Mouse (Mus musculus) E14TG2a.4 (cell line): ENCODE results near the gene Tada3.
A peak's percentile ranks its signal among the peaks of the same experiment; 100 is the strongest.

Source experiments
- H3K27me3 ChIP-seq: 2 replicates; pipeline ENCODE4 v1.6.1; 2014; ENCODE audit warnings: low read length, control low read depth; ENCODE audit not compliant: insufficient read depth
- H3K36me3 ChIP-seq: 2 replicates; pipeline ENCODE4 v1.6.1; 2014; ENCODE audit warnings: low read length, control low read depth; ENCODE audit not compliant: insufficient read depth
- H3K4me1 ChIP-seq: replicated peaks from 2 replicates; pipeline ENCODE4 v1.6.1; 2014; ENCODE audit warnings: low read depth, low read length, control low read depth
- H3K4me3 ChIP-seq: replicated peaks from 2 replicates; pipeline ENCODE4 v1.5.1; 2014; ENCODE audit warnings: mild to moderate bottlenecking, low read length
- H3K9me3 ChIP-seq: 2 replicates; pipeline ENCODE4 v1.6.1; 2014; ENCODE audit warnings: low read length, control low read depth
- CTCF ChIP-seq: conservative IDR thresholded peaks from 2 replicates; pipeline ENCODE4 v1.5.1; 2014; ENCODE audit warnings: low read length
- NANOG ChIP-seq: IDR thresholded peaks from 2 replicates; pipeline ENCODE4 v1.6.1; 2014; ENCODE audit warnings: borderline replicate concordance, low read length, mixed read lengths
- POU5F1 ChIP-seq: IDR thresholded peaks from 2 replicates; pipeline ENCODE4 v1.6.1; 2014; ENCODE audit warnings: low read length, borderline replicate concordance

Tada3 gene

GRCm38 (mm10) chr6:113364518-113365135, 13.1 kb downstream of the Tada3 start:
- Histone ChIP-seq H3K4me1 (peaks cover 69% of the 10 kb centered on the region), H3K4me3 (peak overlapping the region; percentile 26; the same call in 1 of the 2 replicates), H3K27me3 (no peaks in the 10 kb centered on the region), H3K9me3 (no peaks in the 10 kb centered on the region), H3K36me3 (peaks cover 18% of the 10 kb centered on the region)
- TF ChIP-seq POU5F1 (no peak), NANOG (no peak), CTCF (no peak)

- Histone ChIP-seq H3K4me1 (peaks cover 50% of the 10 kb centered on the region), H3K27me3 (no peaks in the 10 kb centered on the region), H3K4me3 (no peak overlapping the region), H3K36me3 (peaks cover 6% of the 10 kb centered on the region; the same call in 1 of the 2 replicates), H3K9me3 (no peaks in the 10 kb centered on the region)
- TF ChIP-seq POU5F1: no peak
- TF ChIP-seq NANOG: no peak
- TF ChIP-seq CTCF: no peak
Measured at GRCm38 (mm10) chr6:113362241-113362640, 15.4 kb downstream of the Tada3 start.

DNA sequence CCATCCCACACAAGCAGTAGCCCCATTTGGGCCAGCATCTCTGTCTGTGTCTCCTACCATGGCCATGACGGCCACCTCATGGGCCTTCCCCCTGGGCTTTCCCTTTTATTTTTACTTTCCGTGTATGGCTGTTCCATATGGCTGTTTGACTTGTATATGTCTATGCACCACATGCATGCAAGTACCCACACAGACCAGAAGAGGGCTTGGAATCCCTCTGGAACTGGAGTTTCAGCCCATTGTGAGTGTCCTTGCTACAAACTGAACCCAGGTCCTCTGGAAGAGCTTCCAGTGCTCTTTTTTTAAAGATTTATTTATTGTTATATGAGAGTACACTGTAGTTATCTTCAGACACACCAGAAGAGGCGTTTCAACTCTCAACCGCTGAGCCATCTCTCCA, 16.2 kb downstream of the Tada3 start:
- no peaks in the 10 kb centered on the region for H3K36me3 ChIP-seq
- TF ChIP-seq POU5F1: no peak
- peak; percentile 36 for TF ChIP-seq CTCF
- no peaks in the 10 kb centered on the region for H3K9me3 ChIP-seq
- H3K27me3 ChIP-seq: no peaks in the 10 kb centered on the region
- peaks cover 42% of the 10 kb centered on the region for H3K4me1 ChIP-seq
- H3K4me3 ChIP-seq: no peak overlapping the region

DNA sequence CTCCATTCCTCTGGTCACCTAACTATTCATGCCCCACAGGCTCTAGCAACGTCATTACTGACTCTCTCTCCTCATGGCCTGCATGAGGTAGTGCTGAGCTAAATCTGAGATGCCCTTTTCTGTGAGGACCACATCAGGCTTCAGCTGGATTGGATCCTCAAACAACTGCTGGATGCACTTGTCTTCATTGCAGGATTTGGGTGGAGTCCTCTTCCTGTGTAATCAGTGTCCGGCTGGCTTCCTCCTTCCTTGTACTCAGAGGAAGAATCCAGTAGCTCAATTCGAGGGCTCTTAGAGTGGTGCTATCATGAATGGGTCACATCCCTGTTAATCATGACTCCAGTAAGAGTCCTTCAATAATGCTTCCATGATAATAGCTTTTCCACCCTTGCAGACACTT, 24.0 kb downstream of the Tada3 start:
- TF ChIP-seq NANOG (no peak), POU5F1 (no peak), CTCF (no peak)
- Histone ChIP-seq H3K9me3 (no peaks in the 10 kb centered on the region), H3K4me1 (peaks cover 40% of the 10 kb centered on the region), H3K4me3 (no peak overlapping the region), H3K27me3 (no peaks in the 10 kb centered on the region), H3K36me3 (no peaks in the 10 kb centered on the region)

GRCm38 (mm10) chr6:113352820-113353219, 24.9 kb downstream of the Tada3 start:
- Histone ChIP-seq H3K9me3 (no peaks in the 10 kb centered on the region), H3K36me3 (no peaks in the 10 kb centered on the region), H3K27me3 (no peaks in the 10 kb centered on the region), H3K4me3 (no peak overlapping the region), H3K4me1 (peaks cover 36% of the 10 kb centered on the region)
- TF ChIP-seq POU5F1 (no peak), CTCF (no peak), NANOG (no peak)

DNA sequence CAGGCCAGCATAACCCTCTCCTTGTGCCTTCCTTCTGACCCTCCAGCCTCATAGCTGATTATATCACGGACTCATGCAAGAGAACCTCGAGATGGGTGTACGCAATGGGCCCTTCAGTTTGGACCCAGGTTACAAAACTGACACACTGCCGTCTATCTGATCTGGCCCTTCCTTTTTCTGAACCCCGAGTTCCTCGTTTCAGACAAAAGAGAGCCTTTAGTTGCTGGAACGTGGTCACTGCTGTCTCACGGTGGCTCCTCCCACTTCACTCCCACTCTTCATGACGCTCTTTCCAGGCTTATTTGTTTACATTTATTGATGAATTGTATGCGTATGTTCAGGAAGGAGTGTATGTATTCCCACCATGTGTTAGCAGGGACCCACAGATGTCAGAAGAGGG, 26.0 kb downstream of the Tada3 start:
- Histone ChIP-seq H3K36me3 (no peaks in the 10 kb centered on the region), H3K4me1 (peaks cover 41% of the 10 kb centered on the region), H3K27me3 (no peaks in the 10 kb centered on the region), H3K4me3 (no peak overlapping the region), H3K9me3 (no peaks in the 10 kb centered on the region)
- TF ChIP-seq CTCF (no peak), POU5F1 (no peak), NANOG (no peak)

- Histone ChIP-seq H3K9me3 (no peaks in the 10 kb centered on the region), H3K27me3 (no peaks in the 10 kb centered on the region), H3K36me3 (no peaks in the 10 kb centered on the region), H3K4me1 (peaks cover 42% of the 10 kb centered on the region), H3K4me3 (no peak overlapping the region)
- TF ChIP-seq POU5F1: no peak
- TF ChIP-seq NANOG: no peak
- TF ChIP-seq CTCF: no peak
Measured at GRCm38 (mm10) chr6:113351161-113351560, 26.5 kb downstream of the Tada3 start.

- peaks cover 38% of the 10 kb centered on the region for H3K4me1 ChIP-seq
- TF ChIP-seq NANOG (no peak), POU5F1 (no peak), CTCF (no peak)
- H3K27me3 ChIP-seq: no peaks in the 10 kb centered on the region
- H3K9me3 ChIP-seq: no peaks in the 10 kb centered on the region
- H3K36me3 ChIP-seq: no peaks in the 10 kb centered on the region
- H3K4me3 ChIP-seq: no peak overlapping the region
Measured at GRCm38 (mm10) chr6:113350538-113350937, 27.1 kb downstream of the Tada3 start.

DNA sequence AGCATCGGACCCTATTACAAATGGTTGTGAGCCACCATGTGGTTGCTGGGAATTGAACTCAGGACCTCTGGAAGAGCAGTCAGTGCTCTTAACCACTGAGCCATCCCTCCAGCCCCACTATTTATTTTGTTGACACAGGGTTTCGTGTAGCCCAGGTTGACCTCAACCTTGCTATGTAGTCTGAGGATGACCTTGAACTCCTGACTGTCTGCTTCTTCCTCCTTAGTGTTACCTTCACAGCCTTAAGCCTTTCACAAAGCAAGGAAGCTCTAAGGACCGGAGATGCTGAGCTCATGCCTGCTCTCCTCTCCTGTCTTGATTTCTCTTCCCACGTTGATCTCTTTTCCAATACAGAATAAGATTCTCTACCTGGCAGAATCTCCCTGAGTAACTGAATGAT, 30.8 kb downstream of the Tada3 start:
- TF ChIP-seq CTCF: no peak
- TF ChIP-seq NANOG: no peak
- no peak for TF ChIP-seq POU5F1
- H3K4me3 ChIP-seq: no peak overlapping the region
- H3K36me3 ChIP-seq: no peaks in the 10 kb centered on the region
- peaks cover 7% of the 10 kb centered on the region; the same call in 1 of the 2 replicates for H3K27me3 ChIP-seq
- H3K4me1 ChIP-seq: peaks cover 52% of the 10 kb centered on the region
- H3K9me3 ChIP-seq: no peaks in the 10 kb centered on the region
